Mouse (Mus musculus) forebrain, embryonic 16.5 days (tissue): ENCODE measurements at regions not wholly inside any gene's neighbourhood (a gene's known extent, or its start where the extent isn't known, plus 50 kb on each side); places are given as distances from the start of the nearest gene placed in this dataset.

ENCODE experiments used
- ATAC-seq: fragments of 200-750 bp; cut with Nextera tagmentation; 2 replicates; pipeline ENCODE4 v1.8.0; 2017; ENCODE audit warnings: mild to moderate bottlenecking, moderate library complexity
- H3K27ac ChIP-seq: fragments of 300-500 bp; sonication (generic); 2 replicates; pipeline ENCODE4 v1.5.1; 2014; ENCODE audit warnings: low read length, control low read depth
- H3K27me3 ChIP-seq: fragments of 300-500 bp; sonication (generic); replicated peaks from 2 replicates; pipeline ENCODE4 v1.6.1; 2014; ENCODE audit warnings: low read length; ENCODE audit not compliant: control insufficient read depth, insufficient read depth
- H3K36me3 ChIP-seq: fragments of 300-500 bp; sonication (generic); 2 replicates; pipeline ENCODE4 v1.6.1; 2014; ENCODE audit not compliant: control insufficient read depth, insufficient read depth
- H3K4me1 ChIP-seq: fragments of 300-500 bp; sonication (generic); replicated peaks from 2 replicates; pipeline ENCODE4 v1.6.1; 2014; ENCODE audit warnings: low read length; ENCODE audit not compliant: control insufficient read depth, insufficient read depth
- H3K4me2 ChIP-seq: fragments of 300-500 bp; sonication (generic); 2 replicates; pipeline ENCODE4 v1.6.1; 2014; ENCODE audit warnings: mild to moderate bottlenecking, low read length, control low read depth
- H3K4me3 ChIP-seq: fragments of 300-500 bp; sonication (generic); replicated peaks from 2 replicates; pipeline ENCODE4 v1.5.1; 2014; ENCODE audit warnings: mild to moderate bottlenecking, low read length, control low read depth
- H3K9ac ChIP-seq: fragments of 300-500 bp; sonication (generic); replicated peaks from 2 replicates; pipeline ENCODE4 v1.6.1; 2014; ENCODE audit warnings: low read depth, low read length, control low read depth
- H3K9me3 ChIP-seq: fragments of 300-500 bp; sonication (generic); 2 replicates; pipeline ENCODE4 v1.6.1; 2016; ENCODE audit warnings: low read length; ENCODE audit not compliant: control insufficient read depth
- WGBS: fragments of 180-500 bp; shearing (Covaris S2); extraction: QIAGEN DNeasy Blood & Tissue Kit; methylation state at CpG from one replicate; pipeline ENCODE4 v1.1.7; 2014; 5-methylcytosine and 5-hydroxymethylcytosine counted together

GRCm38 (mm10) chr9:117967080-117967479 lies 73.2 kb upstream of the Azi2 start:
- no peaks in the 10 kb centered on the region for H3K27me3 ChIP-seq
- 38% methylated on average over 2 of the region's 2 CpGs for WGBS
- H3K4me3 ChIP-seq, result no peak overlapping the region
- no peak overlapping the region for H3K9ac ChIP-seq
- peaks cover 7% of the 10 kb centered on the region for H3K4me1 ChIP-seq
- peak; percentile 38; the same call in 1 of the 2 replicates for ATAC-seq
- H3K36me3 ChIP-seq, result no peaks in the 10 kb centered on the region
- no peak overlapping the region for H3K4me2 ChIP-seq
- no peaks in the 10 kb centered on the region for H3K9me3 ChIP-seq
- H3K27ac ChIP-seq, result no peak overlapping the region

- ATAC-seq, result peak; percentile 88
- Histone ChIP-seq H3K9ac (no peak overlapping the region), H3K4me2 (no peak overlapping the region), H3K4me3 (no peak overlapping the region), H3K27ac (no peak overlapping the region), H3K4me1 (peaks cover 7% of the 10 kb centered on the region), H3K27me3 (no peaks in the 10 kb centered on the region), H3K36me3 (no peaks in the 10 kb centered on the region), H3K9me3 (no peaks in the 10 kb centered on the region)
- WGBS, result 58% methylated on average over 10 of the region's 10 CpGs
Measured at GRCm38 (mm10) chr9:117966326-117966989, 73.8 kb upstream of the Azi2 start.

- WGBS, result 81% methylated on average over 9 of the region's 9 CpGs
- H3K4me3 ChIP-seq, result no peak overlapping the region
- no peaks in the 10 kb centered on the region for H3K9me3 ChIP-seq
- no peak overlapping the region for H3K4me2 ChIP-seq
- H3K4me1 ChIP-seq, result peaks cover 7% of the 10 kb centered on the region
- no peaks in the 10 kb centered on the region for H3K36me3 ChIP-seq
- no peak overlapping the region for H3K9ac ChIP-seq
- no peak for ATAC-seq
- H3K27me3 ChIP-seq, result no peaks in the 10 kb centered on the region
- H3K27ac ChIP-seq, result no peak overlapping the region
Measured at GRCm38 (mm10) chr9:117962088-117963030, 77.9 kb upstream of the Azi2 start.

GRCm38 (mm10) chr9:117959845-117960244 lies 80.5 kb upstream of the Azi2 start:
- H3K4me1 ChIP-seq, result peaks cover 4% of the 10 kb centered on the region; the same call in 1 of the 2 replicates
- WGBS, result 93% methylated on average over 2 of the region's 2 CpGs
- no peak overlapping the region for H3K27ac ChIP-seq
- no peak overlapping the region for H3K4me2 ChIP-seq
- H3K36me3 ChIP-seq, result no peaks in the 10 kb centered on the region
- no peaks in the 10 kb centered on the region for H3K9me3 ChIP-seq
- no peak for ATAC-seq
- no peaks in the 10 kb centered on the region for H3K27me3 ChIP-seq
- H3K9ac ChIP-seq, result no peak overlapping the region
- no peak overlapping the region for H3K4me3 ChIP-seq

- Histone ChIP-seq H3K9ac (no peak overlapping the region), H3K4me1 (peaks cover 4% of the 10 kb centered on the region; the same call in 1 of the 2 replicates), H3K9me3 (no peaks in the 10 kb centered on the region), H3K27ac (no peak overlapping the region), H3K4me2 (no peak overlapping the region), H3K36me3 (no peaks in the 10 kb centered on the region), H3K27me3 (no peaks in the 10 kb centered on the region), H3K4me3 (no peak overlapping the region)
- 56% methylated on average over 2 of the region's 2 CpGs for WGBS
- ATAC-seq, result no peak
Measured at GRCm38 (mm10) chr9:117957195-117957594, 83.1 kb upstream of the Azi2 start.

GRCm38 (mm10) chr9:117956691-117957090 lies 83.6 kb upstream of the Azi2 start:
- no peak overlapping the region for H3K4me3 ChIP-seq
- ATAC-seq, result no peak
- H3K4me2 ChIP-seq, result no peak overlapping the region
- no peaks in the 10 kb centered on the region for H3K36me3 ChIP-seq
- no peaks in the 10 kb centered on the region for H3K27me3 ChIP-seq
- WGBS, result 20% methylated on average over 2 of the region's 2 CpGs
- no peaks in the 10 kb centered on the region for H3K9me3 ChIP-seq
- H3K4me1 ChIP-seq, result peaks cover 4% of the 10 kb centered on the region; the same call in 1 of the 2 replicates
- H3K27ac ChIP-seq, result no peak overlapping the region
- H3K9ac ChIP-seq, result no peak overlapping the region

GRCm38 (mm10) chr9:117927466-117927847 lies 112.8 kb upstream of the Azi2 start:
- WGBS, result 90% methylated on average over 7 of the region's 7 CpGs
- H3K27me3 ChIP-seq, result no peaks in the 10 kb centered on the region
- ATAC-seq, result no peak
- no peaks in the 10 kb centered on the region for H3K9me3 ChIP-seq
- H3K27ac ChIP-seq, result no peak overlapping the region
- no peak overlapping the region for H3K4me2 ChIP-seq
- no peaks in the 10 kb centered on the region for H3K36me3 ChIP-seq
- H3K4me1 ChIP-seq, result no peaks in the 10 kb centered on the region
- no peak overlapping the region for H3K9ac ChIP-seq
- H3K4me3 ChIP-seq, result no peak overlapping the region

- no peak overlapping the region for H3K4me3 ChIP-seq
- no peaks in the 10 kb centered on the region for H3K27me3 ChIP-seq
- no peak overlapping the region for H3K4me2 ChIP-seq
- no peak for ATAC-seq
- H3K9me3 ChIP-seq, result no peaks in the 10 kb centered on the region
- WGBS, result 89% methylated on average over 5 of the region's 5 CpGs
- no peaks in the 10 kb centered on the region for H3K4me1 ChIP-seq
- no peak overlapping the region for H3K27ac ChIP-seq
- no peaks in the 10 kb centered on the region for H3K36me3 ChIP-seq
- H3K9ac ChIP-seq, result no peak overlapping the region
Measured at GRCm38 (mm10) chr9:117926700-117927465, 113.4 kb upstream of the Azi2 start.

GRCm38 (mm10) chr9:117922992-117923391 lies 117.3 kb upstream of the Azi2 start:
- Histone ChIP-seq H3K27me3 (no peaks in the 10 kb centered on the region), H3K4me1 (no peaks in the 10 kb centered on the region), H3K4me2 (no peak overlapping the region), H3K4me3 (no peak overlapping the region), H3K9me3 (no peaks in the 10 kb centered on the region), H3K27ac (no peak overlapping the region), H3K9ac (no peak overlapping the region), H3K36me3 (no peaks in the 10 kb centered on the region)
- 33% methylated on average over 4 of the region's 4 CpGs for WGBS
- no peak for ATAC-seq
